Mouse (Mus musculus) limb, embryonic 15.5 days (tissue): ENCODE data around the gene Hnrnpul1. TPM values are rescaled to one million over a fixed set of nuclear protein-coding genes. Genes with fewer than 3 reads are reported as not detected.
"Not testable (repeated sequence)": the region's sequence is repeated elsewhere in the genome, so short reads cannot be mapped to it uniquely, and the experiment has no call there.

Source experiments
- ATAC-seq: fragments of 200-750 bp; cut with Nextera tagmentation; 2 replicates; pipeline ENCODE4 v1.8.0; 2017; ENCODE audit warnings: low read depth, moderate TSS enrichment; ENCODE audit not compliant: insufficient number of reproducible peaks, low FRiP score, low TSS enrichment
- H3K27ac ChIP-seq: fragments of 300-500 bp; sonication (generic); 2 replicates; pipeline ENCODE4 v1.5.1; 2015; ENCODE audit warnings: moderate library complexity, mild to moderate bottlenecking, inconsistent platforms
- H3K27me3 ChIP-seq: fragments of 300-500 bp; sonication (generic); 2 replicates; pipeline ENCODE4 v1.6.1; 2015; ENCODE audit warnings: inconsistent platforms
- H3K36me3 ChIP-seq: fragments of 300-500 bp; sonication (generic); 2 replicates; pipeline ENCODE4 v1.6.1; 2015; ENCODE audit warnings: inconsistent platforms
- H3K4me1 ChIP-seq: fragments of 300-500 bp; sonication (generic); 2 replicates; pipeline ENCODE4 v1.6.1; 2015; ENCODE audit warnings: inconsistent platforms
- H3K4me2 ChIP-seq: fragments of 300-500 bp; sonication (generic); 2 replicates; pipeline ENCODE4 v1.6.1; 2015; ENCODE audit warnings: mild to moderate bottlenecking, inconsistent platforms
- H3K4me3 ChIP-seq: fragments of 300-500 bp; sonication (generic); 2 replicates; pipeline ENCODE4 v1.5.1; 2015; ENCODE audit warnings: mild to moderate bottlenecking, inconsistent platforms
- H3K9ac ChIP-seq: fragments of 300-500 bp; sonication (generic); 2 replicates; pipeline ENCODE4 v1.6.1; 2015; ENCODE audit warnings: inconsistent platforms
- H3K9me3 ChIP-seq: fragments of 300-500 bp; sonication (generic); 2 replicates; pipeline ENCODE4 v1.6.1; 2016; ENCODE audit warnings: inconsistent platforms
- WGBS: fragments of 180-500 bp; shearing (Covaris S2); methylation state at CpG from one replicate; pipeline ENCODE4 v1.1.7; 2015; 5-methylcytosine and 5-hydroxymethylcytosine counted together
- polyA plus RNA-seq: library from polyadenylated mRNA; unstranded; fragments of >200 nt; fragmentation: Nextera tagmentation; extraction: Ambion mirVana; gene quantifications from 2 replicates; pipeline ENCODE4 v1.2.1, GENCODE M21; 2015

The Hnrnpul1 gene
- polyA plus RNA-seq, result 46.3 and 53.7 TPM in 2 replicates

DNA sequence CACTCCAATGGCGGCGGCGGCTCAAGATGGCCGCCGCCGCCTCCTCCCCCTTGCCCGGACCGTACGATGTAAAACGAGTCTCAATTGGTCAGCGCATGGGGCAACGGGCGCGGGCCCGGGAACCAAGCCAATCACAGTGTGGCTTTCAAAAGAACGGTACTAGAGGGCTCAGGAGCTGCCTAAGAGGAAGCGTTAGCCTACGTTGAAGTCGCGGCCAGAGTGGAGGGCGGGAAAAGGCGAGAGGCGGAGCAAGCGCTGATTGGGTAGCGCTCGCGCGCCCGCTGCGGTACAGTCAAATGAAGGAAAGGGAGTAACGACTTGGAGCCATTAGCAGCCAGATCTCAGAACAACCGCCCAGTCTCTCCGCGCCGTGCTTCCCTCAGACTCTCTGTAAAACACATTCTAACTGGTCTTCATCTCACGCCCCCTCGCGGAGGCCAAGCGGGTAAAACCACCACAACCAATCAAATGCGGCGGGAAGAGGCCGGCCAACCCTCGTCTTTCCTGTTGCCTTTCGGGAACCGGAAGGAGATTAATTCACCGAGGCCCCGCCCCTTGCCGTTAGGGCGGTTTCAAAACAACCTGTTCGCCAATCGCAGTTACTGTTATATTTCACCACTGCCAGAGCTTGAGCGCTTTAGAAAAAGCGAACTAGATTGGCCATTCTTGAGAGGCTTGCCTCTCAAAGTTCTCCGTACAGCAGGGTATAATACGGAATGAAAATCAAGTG, at the start of gene Hnrnpul1:
Gene Hnrnpul1, minus strand, starts transcription at position 20 of the 730 bp plus-strand sequence.
- under 1% methylated on average over 54 of the region's 55 CpGs for WGBS
- Histone ChIP-seq H3K9ac (peak within 1 kb of the TSS; percentile 98), H3K36me3 (peaks cover 44% of the 10 kb centered on the region), H3K4me3 (peak within 1 kb of the TSS; percentile 91), H3K4me1 (peaks cover 16% of the 10 kb centered on the region), H3K9me3 (no peaks in the 10 kb centered on the region), H3K4me2 (peak within 1 kb of the TSS; percentile 83), H3K27ac (peak within 1 kb of the TSS; percentile 99), H3K27me3 (no peaks in the 10 kb centered on the region)
- peak; percentile 94 for ATAC-seq

DNA sequence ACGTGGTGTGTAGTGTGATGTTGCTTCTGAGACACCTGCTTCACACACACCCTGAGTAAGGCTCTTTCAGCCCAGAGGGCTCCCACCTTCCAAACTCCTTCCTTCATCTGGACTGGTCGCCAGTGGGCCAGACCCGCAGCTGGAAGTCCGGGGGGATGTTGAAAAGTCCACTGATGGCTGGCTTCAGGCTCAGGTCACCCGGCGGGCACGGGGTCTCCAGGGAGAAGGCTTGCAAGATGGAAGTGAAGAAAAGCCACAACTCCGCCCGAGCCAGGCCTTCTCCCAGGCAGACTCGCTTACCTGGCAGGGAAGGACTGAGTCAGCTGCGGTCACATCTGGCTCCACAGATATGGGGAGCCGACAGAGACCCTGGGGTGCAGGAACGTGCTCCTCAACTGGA, 48.9 kb upstream of the Hnrnpul1 start:
- 76% methylated on average over 13 of the region's 13 CpGs for WGBS
- Histone ChIP-seq H3K4me3 (no peak overlapping the region), H3K9ac (no peak overlapping the region), H3K4me2 (no peak overlapping the region), H3K27me3 (no peaks in the 10 kb centered on the region), H3K4me1 (peaks cover 26% of the 10 kb centered on the region), H3K27ac (0 out of 2 replicates have a peak overlapping the region, but pooled peaks have one; percentile 83), H3K36me3 (no peaks in the 10 kb centered on the region), H3K9me3 (no peaks in the 10 kb centered on the region)
- no peak for ATAC-seq

- no peaks in the 10 kb centered on the region for H3K36me3 ChIP-seq
- no peaks in the 10 kb centered on the region for H3K9me3 ChIP-seq
- H3K9ac ChIP-seq, result no peak overlapping the region
- peak; percentile 81; the same call in 1 of the 2 replicates for ATAC-seq
- H3K4me1 ChIP-seq, result peaks cover 26% of the 10 kb centered on the region
- H3K27ac ChIP-seq, result peak overlapping the region; percentile 83
- 21% methylated on average over 24 of the region's 24 CpGs for WGBS
- H3K4me3 ChIP-seq, result peak overlapping the region; percentile 15
- peak overlapping the region; percentile 40 for H3K4me2 ChIP-seq
- H3K27me3 ChIP-seq, result no peaks in the 10 kb centered on the region
These were observed 47.9 kb upstream of the Hnrnpul1 start for GRCm38 (mm10) chr7:25802241-25803125.

GRCm38 (mm10) chr7:25801031-25801430, 46.5 kb upstream of the Hnrnpul1 start:
- Histone ChIP-seq H3K4me3 (no peak overlapping the region), H3K4me2 (no peak overlapping the region), H3K9ac (no peak overlapping the region), H3K9me3 (no peaks in the 10 kb centered on the region), H3K36me3 (no peaks in the 10 kb centered on the region), H3K27me3 (no peaks in the 10 kb centered on the region), H3K27ac (no peak overlapping the region), H3K4me1 (peaks cover 25% of the 10 kb centered on the region)
- ATAC-seq, result no peak
- 89% methylated on average over 6 of the region's 6 CpGs for WGBS

- no peak overlapping the region for H3K9ac ChIP-seq
- no peaks in the 10 kb centered on the region for H3K9me3 ChIP-seq
- H3K27me3 ChIP-seq, result no peaks in the 10 kb centered on the region
- H3K4me2 ChIP-seq, result no peak overlapping the region
- H3K36me3 ChIP-seq, result no peaks in the 10 kb centered on the region
- no peak for ATAC-seq
- H3K27ac ChIP-seq, result no peak overlapping the region
- H3K4me3 ChIP-seq, result no peak overlapping the region
- peaks cover 18% of the 10 kb centered on the region for H3K4me1 ChIP-seq
- 86% methylated on average over 1 of the region's 1 CpGs for WGBS
These were observed 44.8 kb upstream of the Hnrnpul1 start for GRCm38 (mm10) chr7:25799369-25799768.

- Histone ChIP-seq H3K4me1 (peaks cover 17% of the 10 kb centered on the region), H3K4me2 (no peak overlapping the region), H3K27me3 (no peaks in the 10 kb centered on the region), H3K36me3 (no peaks in the 10 kb centered on the region), H3K27ac (no peak overlapping the region), H3K4me3 (no peak overlapping the region), H3K9ac (no peak overlapping the region), H3K9me3 (no peaks in the 10 kb centered on the region)
- WGBS, result 83% methylated on average over 2 of the region's 2 CpGs
- no peak for ATAC-seq
These were observed 44.0 kb upstream of the Hnrnpul1 start for GRCm38 (mm10) chr7:25798540-25798939.

GRCm38 (mm10) chr7:25794775-25795174, 40.2 kb upstream of the Hnrnpul1 start:
- Histone ChIP-seq H3K4me2 (no peak overlapping the region), H3K9ac (no peak overlapping the region), H3K27me3 (no peaks in the 10 kb centered on the region), H3K4me1 (0 out of 2 replicates have a peak, but pooled peaks cover 7% of the 10 kb centered on the region), H3K27ac (no peak overlapping the region), H3K9me3 (no peaks in the 10 kb centered on the region), H3K36me3 (no peaks in the 10 kb centered on the region), H3K4me3 (no peak overlapping the region)
- 77% methylated on average over 8 of the region's 8 CpGs for WGBS
- no peak for ATAC-seq

DNA sequence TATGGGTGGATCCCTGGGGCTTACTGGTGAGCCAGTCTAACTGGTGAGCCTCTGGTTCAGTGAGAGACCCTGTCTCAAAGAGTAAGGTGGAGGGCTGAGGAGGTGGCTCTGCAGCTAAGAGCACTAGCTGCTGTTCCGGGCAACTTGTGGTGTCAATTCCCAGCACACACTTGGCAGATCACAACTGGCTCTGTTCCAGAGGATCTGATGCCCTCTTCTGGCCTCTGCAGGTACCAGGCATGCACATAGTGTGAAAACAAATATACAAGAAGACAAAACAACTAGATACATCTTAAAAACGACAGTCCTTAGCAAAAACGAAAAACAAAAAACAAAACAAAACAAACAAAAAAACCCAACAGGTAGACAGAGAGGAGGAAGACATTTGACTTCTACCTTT, 39.1 kb upstream of the Hnrnpul1 start:
- Histone ChIP-seq H3K27me3 (no peaks in the 10 kb centered on the region), H3K9me3 (no peaks in the 10 kb centered on the region), H3K27ac (no peak overlapping the region), H3K36me3 (no peaks in the 10 kb centered on the region), H3K4me3 (no peak overlapping the region), H3K4me1 (peaks cover 14% of the 10 kb centered on the region), H3K9ac (no peak overlapping the region), H3K4me2 (no peak overlapping the region)
- ATAC-seq, result no peak
- WGBS, result 53% methylated on average over 3 of the region's 3 CpGs

DNA sequence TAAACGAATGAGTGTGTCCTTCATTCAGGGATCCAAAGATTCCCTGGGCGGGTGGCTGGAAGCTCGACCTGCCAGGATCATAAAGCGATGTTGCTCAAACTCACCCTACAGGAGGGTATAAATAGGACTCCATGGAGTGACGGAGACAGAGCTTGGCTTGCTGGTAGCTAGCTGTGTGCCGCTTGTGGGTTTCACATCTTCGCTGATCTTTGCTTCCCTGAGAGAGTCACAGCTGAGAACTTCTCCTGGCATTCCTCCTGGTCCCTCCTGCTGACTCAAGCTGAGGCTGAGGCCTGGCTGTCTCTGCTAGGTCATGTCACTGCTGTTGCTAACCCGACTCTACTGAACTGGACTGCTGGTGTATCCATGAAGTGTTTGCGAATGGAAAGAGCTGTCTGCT, 38.4 kb upstream of the Hnrnpul1 start:
- H3K4me1 ChIP-seq, result peaks cover 18% of the 10 kb centered on the region
- WGBS, result 62% methylated on average over 9 of the region's 9 CpGs
- not testable (repeated sequence) for H3K4me3 ChIP-seq, H3K9ac ChIP-seq, H3K36me3 ChIP-seq, H3K27ac ChIP-seq, H3K4me2 ChIP-seq, H3K9me3 ChIP-seq, ATAC-seq, H3K27me3 ChIP-seq

- no peak overlapping the region for H3K4me3 ChIP-seq
- WGBS, result 56% methylated on average over 8 of the region's 8 CpGs
- peaks cover 35% of the 10 kb centered on the region for H3K4me1 ChIP-seq
- H3K9me3 ChIP-seq, result no peaks in the 10 kb centered on the region
- no peaks in the 10 kb centered on the region for H3K27me3 ChIP-seq
- ATAC-seq, result no peak
- H3K36me3 ChIP-seq, result 0 out of 2 replicates have a peak, but pooled peaks cover 5% of the 10 kb centered on the region
- no peak overlapping the region for H3K9ac ChIP-seq
- H3K4me2 ChIP-seq, result no peak overlapping the region
- H3K27ac ChIP-seq, result no peak overlapping the region
These were observed 36.1 kb upstream of the Hnrnpul1 start for GRCm38 (mm10) chr7:25790615-25791014.

DNA sequence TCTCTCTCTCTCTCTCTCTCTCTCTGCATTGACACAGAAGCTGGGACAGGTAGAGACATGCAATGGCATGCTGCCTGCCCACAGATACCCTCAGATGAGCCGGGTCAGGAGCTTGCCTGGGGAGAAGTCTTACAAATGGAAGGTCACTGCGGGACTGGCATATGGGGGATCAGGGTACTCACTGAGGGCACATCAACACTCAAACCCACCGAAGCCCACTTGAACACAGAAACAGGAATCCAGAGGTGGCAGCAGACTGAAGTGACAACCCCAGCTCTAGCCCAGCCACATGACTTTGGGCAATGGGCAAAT, 34.5 kb upstream of the Hnrnpul1 start:
- Histone ChIP-seq H3K27me3 (no peaks in the 10 kb centered on the region), H3K4me1 (peaks cover 35% of the 10 kb centered on the region), H3K9me3 (no peaks in the 10 kb centered on the region), H3K36me3 (peaks cover 7% of the 10 kb centered on the region; the same call in 1 of the 2 replicates), H3K27ac (peak overlapping the region; percentile 86), H3K4me2 (peak overlapping the region; percentile 76), H3K4me3 (peak overlapping the region; percentile 68), H3K9ac (0 out of 2 replicates have a peak overlapping the region, but pooled peaks have one; percentile 1)
- no peak for ATAC-seq
- 27% methylated on average over 3 of the region's 3 CpGs for WGBS
